Mouse (Mus musculus) heart, embryonic 12.5 days (tissue): ENCODE results near the gene Sprtn. TPM values are rescaled to one million over a fixed set of nuclear protein-coding genes. Genes with fewer than 3 reads are reported as not detected.

Experiments used
- ATAC-seq: fragments of 200-750 bp; cut with Nextera tagmentation; 2 replicates; pipeline ENCODE4 v1.8.0; 2017; ENCODE audit warnings: moderate TSS enrichment, moderate library complexity; ENCODE audit not compliant: insufficient number of reproducible peaks, low FRiP score
- H3K27ac ChIP-seq: fragments of 300-500 bp; sonication (generic); 2 replicates; pipeline ENCODE4 v1.5.1; 2016; ENCODE audit warnings: mild to moderate bottlenecking, moderate library complexity; ENCODE audit not compliant: poor library complexity, severe bottlenecking
- H3K27me3 ChIP-seq: fragments of 300-500 bp; sonication (generic); replicated peaks from 2 replicates; pipeline ENCODE4 v1.6.1; 2016; ENCODE audit warnings: mild to moderate bottlenecking, moderate library complexity
- H3K36me3 ChIP-seq: fragments of 300-500 bp; sonication (generic); 2 replicates; pipeline ENCODE4 v1.6.1; 2016; ENCODE audit warnings: mild to moderate bottlenecking, moderate library complexity
- H3K4me1 ChIP-seq: fragments of 300-500 bp; sonication (generic); replicated peaks from 2 replicates; pipeline ENCODE4 v1.6.1; 2016; ENCODE audit warnings: mild to moderate bottlenecking
- H3K4me2 ChIP-seq: fragments of 300-500 bp; sonication (generic); 2 replicates; pipeline ENCODE4 v1.6.1; 2016; ENCODE audit warnings: mild to moderate bottlenecking, moderate library complexity
- H3K4me3 ChIP-seq: fragments of 300-500 bp; sonication (generic); 2 replicates; pipeline ENCODE4 v1.5.1; 2016; ENCODE audit warnings: mild to moderate bottlenecking
- H3K9ac ChIP-seq: fragments of 300-500 bp; sonication (generic); 2 replicates; pipeline ENCODE4 v1.6.1; 2016; ENCODE audit warnings: mild to moderate bottlenecking, moderate library complexity
- H3K9me3 ChIP-seq: fragments of 300-500 bp; sonication (generic); replicated peaks from 2 replicates; pipeline ENCODE4 v1.6.1; 2016; ENCODE audit warnings: mild to moderate bottlenecking, moderate library complexity
- WGBS: fragments of 180-500 bp; shearing (Covaris S2); methylation state at CpG from one replicate; pipeline ENCODE4 v1.1.7; 2016; 5-methylcytosine and 5-hydroxymethylcytosine counted together
- polyA plus RNA-seq: library from polyadenylated mRNA; unstranded; fragments of >200 nt; fragmentation: Nextera tagmentation; extraction: Ambion mirVana; gene quantifications from 2 replicates; pipeline ENCODE4 v1.2.1, GENCODE M21; 2016

Gene Sprtn
- polyA plus RNA-seq, result 10.4 and 10.9 TPM in 2 replicates

GRCm38 (mm10) chr8:124897386-124898250 lies at the start of gene Sprtn, which contains the start of gene Exoc8:
Sprtn (plus strand) TSS chr8:124897886.
Exoc8 (minus strand) TSS chr8:124897705.
- H3K9ac ChIP-seq, result peak within 1 kb of the TSS; percentile 88
- H3K9me3 ChIP-seq, result no peaks in the 10 kb centered on the region
- H3K4me3 ChIP-seq, result peak within 1 kb of the TSS; percentile 73
- peak; percentile 91 for ATAC-seq
- H3K4me2 ChIP-seq, result peak within 1 kb of the TSS; percentile 99
- no peaks in the 10 kb centered on the region for H3K27me3 ChIP-seq
- under 1% methylated on average over 114 of the region's 114 CpGs for WGBS
- H3K36me3 ChIP-seq, result peaks cover 55% of the 10 kb centered on the region
- H3K4me1 ChIP-seq, result peaks cover 25% of the 10 kb centered on the region
- peak within 1 kb of the TSS; percentile 75 for H3K27ac ChIP-seq

- H3K27me3 ChIP-seq, result no peaks in the 10 kb centered on the region
- no peak for ATAC-seq
These were observed 44.2 kb upstream of the Sprtn start for GRCm38 (mm10) chr8:124853511-124853910.

GRCm38 (mm10) chr8:124859466-124859865 lies 38.2 kb upstream of the Sprtn start:
- H3K36me3 ChIP-seq, result peaks cover 65% of the 10 kb centered on the region
- no peak overlapping the region for H3K4me2 ChIP-seq
- ATAC-seq, result no peak
- H3K9me3 ChIP-seq, result peaks cover 10% of the 10 kb centered on the region; the same call in 1 of the 2 replicates
- peaks cover 48% of the 10 kb centered on the region for H3K4me1 ChIP-seq
- H3K27me3 ChIP-seq, result no peaks in the 10 kb centered on the region
- peak overlapping the region; percentile 90; the same call in 1 of the 2 replicates for H3K27ac ChIP-seq
- H3K9ac ChIP-seq, result no peak overlapping the region
- H3K4me3 ChIP-seq, result no peak overlapping the region

More at GRCm38 (mm10) chr8:124853511-124853910, 44.2 kb upstream of the Sprtn start:
- H3K27ac ChIP-seq, result no peak overlapping the region
- 98% methylated on average over 1 of the region's 1 CpGs for WGBS
- H3K4me2 ChIP-seq, result no peak overlapping the region
- H3K9ac ChIP-seq, result no peak overlapping the region
- peaks cover 17% of the 10 kb centered on the region; the same call in 1 of the 2 replicates for H3K9me3 ChIP-seq
- peaks cover 3% of the 10 kb centered on the region for H3K4me1 ChIP-seq
- H3K36me3 ChIP-seq, result peaks cover 57% of the 10 kb centered on the region
- H3K4me3 ChIP-seq, result no peak overlapping the region

GRCm38 (mm10) chr8:124860188-124860587 lies 37.5 kb upstream of the Sprtn start:
- H3K9ac ChIP-seq, result 0 out of 2 replicates have a peak overlapping the region, but pooled peaks have one; percentile 25
- peak overlapping the region; percentile 90 for H3K27ac ChIP-seq
- WGBS, result 50% methylated on average over 3 of the region's 3 CpGs
- peaks cover 53% of the 10 kb centered on the region for H3K4me1 ChIP-seq
- 0 out of 2 replicates have a peak overlapping the region, but pooled peaks have one; percentile 7 for H3K4me2 ChIP-seq
- no peak for ATAC-seq
- H3K9me3 ChIP-seq, result 0 out of 2 replicates have a peak, but pooled peaks cover 10% of the 10 kb centered on the region
- peaks cover 60% of the 10 kb centered on the region for H3K36me3 ChIP-seq
- H3K4me3 ChIP-seq, result no peak overlapping the region
- H3K27me3 ChIP-seq, result no peaks in the 10 kb centered on the region

- Histone ChIP-seq H3K4me1 (peaks cover 73% of the 10 kb centered on the region), H3K4me2 (peak within 1 kb of the TSS; percentile 78), H3K9me3 (no peaks in the 10 kb centered on the region), H3K27me3 (no peaks in the 10 kb centered on the region), H3K36me3 (peaks cover 43% of the 10 kb centered on the region), H3K4me3 (peak within 1 kb of the TSS; percentile 94), H3K27ac (peak within 1 kb of the TSS; percentile 95), H3K9ac (peak within 1 kb of the TSS; percentile 98)
- peak; percentile 93 for ATAC-seq
- WGBS, result 1% methylated on average over 55 of the region's 55 CpGs
These were observed 35.1 kb upstream of the Sprtn start, which contains the start of the genes Gnpat and 2810004N23Rik for GRCm38 (mm10) chr8:124862321-124863162. Gnpat (plus strand) TSS chr8:124863033. 2810004N23Rik (minus strand) TSS chr8:124863120.

- H3K4me1 ChIP-seq, result peaks cover 79% of the 10 kb centered on the region
- no peaks in the 10 kb centered on the region for H3K9me3 ChIP-seq
- H3K9ac ChIP-seq, result peak overlapping the region; percentile 98
- H3K4me3 ChIP-seq, result peak overlapping the region; percentile 94
- ATAC-seq, result peak; percentile 24
- H3K27me3 ChIP-seq, result no peaks in the 10 kb centered on the region
- peak overlapping the region; percentile 78 for H3K4me2 ChIP-seq
- under 1% methylated on average over 33 of the region's 33 CpGs for WGBS
- H3K36me3 ChIP-seq, result peaks cover 36% of the 10 kb centered on the region
- peak overlapping the region; percentile 95 for H3K27ac ChIP-seq
These were observed 34.5 kb upstream of the Sprtn start for GRCm38 (mm10) chr8:124863163-124863677.

- peaks cover 79% of the 10 kb centered on the region for H3K4me1 ChIP-seq
- no peaks in the 10 kb centered on the region for H3K27me3 ChIP-seq
- H3K4me3 ChIP-seq, result peak overlapping the region; percentile 94
- H3K36me3 ChIP-seq, result peaks cover 31% of the 10 kb centered on the region
- H3K9ac ChIP-seq, result peak overlapping the region; percentile 98
- H3K27ac ChIP-seq, result no peak overlapping the region
- no peak for ATAC-seq
- no peaks in the 10 kb centered on the region for H3K9me3 ChIP-seq
- H3K4me2 ChIP-seq, result peak overlapping the region; percentile 78
- WGBS, result 19% methylated on average over 8 of the region's 8 CpGs
These were observed 34.0 kb upstream of the Sprtn start for GRCm38 (mm10) chr8:124863729-124864128.

- no peak overlapping the region for H3K4me2 ChIP-seq
- peaks cover 67% of the 10 kb centered on the region for H3K4me1 ChIP-seq
- H3K36me3 ChIP-seq, result peaks cover 18% of the 10 kb centered on the region
- no peak overlapping the region for H3K4me3 ChIP-seq
- H3K27me3 ChIP-seq, result no peaks in the 10 kb centered on the region
- H3K27ac ChIP-seq, result peak overlapping the region; percentile 73
- 23% methylated on average over 3 of the region's 3 CpGs for WGBS
- no peaks in the 10 kb centered on the region for H3K9me3 ChIP-seq
- ATAC-seq, result no peak
- no peak overlapping the region for H3K9ac ChIP-seq
These were observed 31.0 kb upstream of the Sprtn start for GRCm38 (mm10) chr8:124866669-124867068.

- H3K4me2 ChIP-seq, result 0 out of 2 replicates have a peak overlapping the region, but pooled peaks have one; percentile 8
- H3K36me3 ChIP-seq, result peaks cover 22% of the 10 kb centered on the region
- peaks cover 66% of the 10 kb centered on the region for H3K4me1 ChIP-seq
- H3K27ac ChIP-seq, result peak overlapping the region; percentile 73
- WGBS, result 22% methylated on average over 2 of the region's 2 CpGs
- no peaks in the 10 kb centered on the region for H3K27me3 ChIP-seq
- no peaks in the 10 kb centered on the region for H3K9me3 ChIP-seq
- H3K9ac ChIP-seq, result no peak overlapping the region
- H3K4me3 ChIP-seq, result no peak overlapping the region
- no peak for ATAC-seq
These were observed 30.6 kb upstream of the Sprtn start for GRCm38 (mm10) chr8:124867126-124867525.

- no peak for ATAC-seq
- Histone ChIP-seq H3K27ac (no peak overlapping the region), H3K4me3 (no peak overlapping the region), H3K9ac (0 out of 2 replicates have a peak overlapping the region, but pooled peaks have one; percentile 29), H3K4me1 (peaks cover 66% of the 10 kb centered on the region), H3K4me2 (no peak overlapping the region), H3K27me3 (no peaks in the 10 kb centered on the region), H3K9me3 (no peaks in the 10 kb centered on the region), H3K36me3 (peaks cover 44% of the 10 kb centered on the region)
- 39% methylated on average over 6 of the region's 6 CpGs for whole genome bisulfite sequencing
These were observed 28.0 kb upstream of the Sprtn start for GRCm38 (mm10) chr8:124869708-124870107.
